Mouse (Mus musculus): ENCODE data around the gene D930048N14Rik.
"Not testable (repeated sequence)": the region's sequence is repeated elsewhere in the genome, so short reads cannot be mapped to it uniquely, and the experiment has no call there.

Gene D930048N14Rik

GRCm38 (mm10) chr11:51629651-51630314 lies 21.0 kb upstream of the D930048N14Rik start:
- no peak for DNase-seq

GRCm38 (mm10) chr11:51632130-51632753 lies 18.5 kb upstream of the D930048N14Rik start:
- no peak for DNase-seq

GRCm38 (mm10) chr11:51633200-51633599 lies 17.6 kb upstream of the D930048N14Rik start:
- not testable (repeated sequence) for DNase-seq

- DNase-seq: no peak
Measured at GRCm38 (mm10) chr11:51633721-51634120, 17.0 kb upstream of the D930048N14Rik start.

- DNase-seq: no peak
Measured at GRCm38 (mm10) chr11:51635127-51635524, 15.6 kb upstream of the D930048N14Rik start.

- peak; percentile 86 for DNase-seq
Measured at GRCm38 (mm10) chr11:51635525-51636322, 15.0 kb upstream of the D930048N14Rik start, which contains the start of gene Rmnd5b. Gene Rmnd5b, minus strand, starts transcription at chr11:51635896.

GRCm38 (mm10) chr11:51636323-51636684 lies 14.4 kb upstream of the D930048N14Rik start:
- peak; percentile 61 for DNase-seq

GRCm38 (mm10) chr11:51637971-51638414 lies 12.8 kb upstream of the D930048N14Rik start:
- DNase-seq: peak; percentile 48

GRCm38 (mm10) chr11:51638497-51638896 lies 12.3 kb upstream of the D930048N14Rik start:
- DNase-seq: no peak

GRCm38 (mm10) chr11:51640748-51641147 lies 10.0 kb upstream of the D930048N14Rik start:
- peak; percentile 46 for DNase-seq

GRCm38 (mm10) chr11:51643202-51643601 lies 7.6 kb upstream of the D930048N14Rik start:
- no peak for DNase-seq

GRCm38 (mm10) chr11:51643761-51644160 lies 7.0 kb upstream of the D930048N14Rik start:
- DNase-seq: no peak

GRCm38 (mm10) chr11:51644217-51644616 lies 6.5 kb upstream of the D930048N14Rik start:
- peak; percentile 25 for DNase-seq

GRCm38 (mm10) chr11:51645293-51645692 lies 5.5 kb upstream of the D930048N14Rik start:
- peak; percentile 14 for DNase-seq

- DNase-seq: no peak
Measured at GRCm38 (mm10) chr11:51646245-51646644, 4.5 kb upstream of the D930048N14Rik start.

- peak; percentile 61 for DNase-seq
Measured at GRCm38 (mm10) chr11:51646751-51647667, 3.7 kb upstream of the D930048N14Rik start.

- peak; percentile 31 for DNase-seq
Measured at GRCm38 (mm10) chr11:51648566-51648965, 2.2 kb upstream of the D930048N14Rik start.

GRCm38 (mm10) chr11:51649111-51649888 lies 1.5 kb upstream of the D930048N14Rik start:
- peak; percentile 17 for DNase-seq

- DNase-seq: peak; percentile 28
Measured at GRCm38 (mm10) chr11:51649889-51650199, 910 bp upstream of the D930048N14Rik start.

- DNase-seq: peak; percentile 37
Measured at GRCm38 (mm10) chr11:51650261-51650660, 493 bp upstream of the D930048N14Rik start.

- no peak for DNase-seq
Measured at GRCm38 (mm10) chr11:51652889-51653418, 2.2 kb downstream of the D930048N14Rik start.

Data from lung, postnatal 14 days (tissue).